Mouse (Mus musculus) 3134 (cell line): ENCODE results near the gene Prnp.

ENCODE experiments used
- DNase-seq: peaks from one replicate; pipeline ENCODE4 v3.0.0-alpha.2; 2011; ENCODE audit warnings: low spot score; ENCODE audit not compliant: insufficient read length; ENCODE audit errors: extremely low read depth

Prnp gene

GRCm38 (mm10) chr2:131906266-131906665 is 3.5 kb upstream of the Prnp start:
- no peak for DNase-seq

- DNase-seq: peak; percentile 18
Measured at GRCm38 (mm10) chr2:131906846-131907245, 2.9 kb upstream of the Prnp start.

- no peak for DNase-seq
Measured at GRCm38 (mm10) chr2:131907311-131907710, 2.4 kb upstream of the Prnp start.

GRCm38 (mm10) chr2:131908351-131908861 is 1.3 kb upstream of the Prnp start:
- DNase-seq: no peak

- DNase-seq: no peak
Measured at GRCm38 (mm10) chr2:131908906-131909305, 822 bp upstream of the Prnp start.

- no peak for DNase-seq
Measured at GRCm38 (mm10) chr2:131910847-131911246, 1.1 kb downstream of the Prnp start.

GRCm38 (mm10) chr2:131911341-131911740 is 1.6 kb downstream of the Prnp start:
- DNase-seq: no peak

GRCm38 (mm10) chr2:131912526-131913258 is 3.0 kb downstream of the Prnp start:
- DNase-seq: no peak

- DNase-seq: no peak
Measured at GRCm38 (mm10) chr2:131932275-131932902, 22.7 kb downstream of the Prnp start.

- DNase-seq: no peak
Measured at GRCm38 (mm10) chr2:131933013-131933412, 23.3 kb downstream of the Prnp start.

- no peak for DNase-seq
Measured at GRCm38 (mm10) chr2:131933598-131933997, 23.9 kb downstream of the Prnp start.

- DNase-seq: no peak
Measured at GRCm38 (mm10) chr2:131934243-131934642, 24.5 kb downstream of the Prnp start.

GRCm38 (mm10) chr2:131935390-131936105 is 25.8 kb downstream of the Prnp start:
- DNase-seq: peak; percentile 65

- no peak for DNase-seq
Measured at GRCm38 (mm10) chr2:131936410-131936809, 26.7 kb downstream of the Prnp start.

- DNase-seq: no peak
Measured at GRCm38 (mm10) chr2:131939404-131940111, 29.8 kb downstream of the Prnp start.

GRCm38 (mm10) chr2:131940506-131940905 is 30.8 kb downstream of the Prnp start:
- no peak for DNase-seq

- no peak for DNase-seq
Measured at GRCm38 (mm10) chr2:131941501-131941900, 31.8 kb downstream of the Prnp start.

- no peak for DNase-seq
Measured at GRCm38 (mm10) chr2:131944370-131944769, 34.6 kb downstream of the Prnp start.

- no peak for DNase-seq
Measured at GRCm38 (mm10) chr2:131945225-131945624, 35.5 kb downstream of the Prnp start.

GRCm38 (mm10) chr2:131945765-131946164 is 36.0 kb downstream of the Prnp start:
- no peak for DNase-seq

GRCm38 (mm10) chr2:131946351-131946750 is 36.6 kb downstream of the Prnp start:
- DNase-seq: no peak
